Mouse (Mus musculus): ENCODE measurements around the gene Ly6g6d. TPM values are rescaled to one million over a fixed set of nuclear protein-coding genes. Genes with fewer than 3 reads are reported as not detected.
A peak's percentile ranks its signal among the peaks of the same experiment; 100 is the strongest.

Ly6g6d gene
- polyA plus RNA-seq, 1 experiment from 2014 or later, result 4.3 TPM

GRCm38 (mm10) chr17:35121143-35121799 lies 43.4 kb upstream of the Ly6g6d start, which contains the start of gene Gpank1:
Gene Gpank1 (plus strand): TSS chr17:35121455.
- no peaks in the 10 kb centered on the region for H3K9me3 ChIP-seq (ENCODE audit: control insufficient read depth, low read length)
- H3K4me3 ChIP-seq (ENCODE audit: low read length), result peak within 1 kb of the TSS; percentile 98
- H3K9ac ChIP-seq (ENCODE audit: low read depth, low read length), result peak within 1 kb of the TSS; percentile 93
- H3K4me2 ChIP-seq (replicated peaks; ENCODE audit: low read depth, low read length), result peak within 1 kb of the TSS; percentile 92
- peaks cover 19% of the 10 kb centered on the region for H3K4me1 ChIP-seq (ENCODE audit: control insufficient read depth, insufficient read depth, low read length)
- no peaks in the 10 kb centered on the region for H3K27me3 ChIP-seq (ENCODE audit: control insufficient read depth, insufficient read depth, low read length)
- peaks cover 42% of the 10 kb centered on the region for H3K36me3 ChIP-seq (ENCODE audit: control insufficient read depth, insufficient read depth, low read length)
- peak; percentile 93 for ATAC-seq (ENCODE audit: low FRiP score, low TSS enrichment)
- WGBS, result under 1% methylated on average over 50 of the region's 50 CpGs
- H3K27ac ChIP-seq (ENCODE audit: low read depth, low read length), result peak within 1 kb of the TSS; percentile 88

- peak overlapping the region; percentile 63 for H3K27ac ChIP-seq (ENCODE audit: low read depth, low read length)
- no peaks in the 10 kb centered on the region for H3K9me3 ChIP-seq (ENCODE audit: control insufficient read depth, low read length)
- H3K9ac ChIP-seq (ENCODE audit: low read depth, low read length), result peak overlapping the region; percentile 93
- ATAC-seq (ENCODE audit: low FRiP score, low TSS enrichment), result peak; percentile 7; the same call in 1 of the 2 replicates
- peaks cover 19% of the 10 kb centered on the region for H3K4me1 ChIP-seq (ENCODE audit: control insufficient read depth, insufficient read depth, low read length)
- H3K27me3 ChIP-seq (ENCODE audit: control insufficient read depth, insufficient read depth, low read length), result no peaks in the 10 kb centered on the region
- peak overlapping the region; percentile 92 for H3K4me2 ChIP-seq (replicated peaks; ENCODE audit: low read depth, low read length)
- H3K4me3 ChIP-seq (ENCODE audit: low read length), result peak overlapping the region; percentile 98
- 0% methylated on average over 33 of the region's 33 CpGs for WGBS
- peaks cover 47% of the 10 kb centered on the region for H3K36me3 ChIP-seq (ENCODE audit: control insufficient read depth, insufficient read depth, low read length)
These were observed 42.9 kb upstream of the Ly6g6d start for GRCm38 (mm10) chr17:35120745-35121142.

- Histone ChIP-seq H3K4me2 (replicated peaks; ENCODE audit: low read depth, low read length) (no peak within 1 kb of the TSS), H3K9ac (ENCODE audit: low read depth, low read length) (no peak within 1 kb of the TSS), H3K27ac (ENCODE audit: low read depth, low read length) (no peak within 1 kb of the TSS), H3K4me3 (ENCODE audit: low read length) (no peak within 1 kb of the TSS), H3K4me1 (ENCODE audit: control insufficient read depth, insufficient read depth, low read length) (peaks cover 7% of the 10 kb centered on the region), H3K9me3 (ENCODE audit: control insufficient read depth, low read length) (no peaks in the 10 kb centered on the region), H3K27me3 (ENCODE audit: control insufficient read depth, insufficient read depth, low read length) (no peaks in the 10 kb centered on the region), H3K36me3 (ENCODE audit: control insufficient read depth, insufficient read depth, low read length) (peaks cover 53% of the 10 kb centered on the region)
- 80% methylated on average over 8 of the region's 8 CpGs for WGBS
- ATAC-seq (ENCODE audit: low FRiP score, low TSS enrichment), result no peak
These were observed 37.5 kb upstream of the Ly6g6d start, which contains the start of gene Ly6g5b for GRCm38 (mm10) chr17:35115046-35116019. Gene Ly6g5b (minus strand): TSS chr17:35115428.

- no peak for ATAC-seq (ENCODE audit: low FRiP score, low TSS enrichment)
- Histone ChIP-seq H3K4me2 (replicated peaks; ENCODE audit: low read depth, low read length) (no peak overlapping the region), H3K27me3 (ENCODE audit: control insufficient read depth, insufficient read depth, low read length) (no peaks in the 10 kb centered on the region), H3K36me3 (ENCODE audit: control insufficient read depth, insufficient read depth, low read length) (peaks cover 23% of the 10 kb centered on the region), H3K9me3 (ENCODE audit: control insufficient read depth, low read length) (no peaks in the 10 kb centered on the region), H3K4me1 (ENCODE audit: control insufficient read depth, insufficient read depth, low read length) (no peaks in the 10 kb centered on the region), H3K4me3 (ENCODE audit: low read length) (no peak overlapping the region), H3K9ac (ENCODE audit: low read depth, low read length) (no peak overlapping the region), H3K27ac (ENCODE audit: low read depth, low read length) (no peak overlapping the region)
- WGBS, result 80% methylated on average over 9 of the region's 9 CpGs
These were observed 33.9 kb upstream of the Ly6g6d start for GRCm38 (mm10) chr17:35111774-35112173.

GRCm38 (mm10) chr17:35108097-35108496 lies 30.2 kb upstream of the Ly6g6d start, which contains the start of gene Ly6g5c:
Gene Ly6g5c (plus strand): TSS chr17:35108279.
- H3K36me3 ChIP-seq (ENCODE audit: control insufficient read depth, insufficient read depth, low read length), result peaks cover 7% of the 10 kb centered on the region
- H3K4me2 ChIP-seq (replicated peaks; ENCODE audit: low read depth, low read length), result no peak within 1 kb of the TSS
- 76% methylated on average over 6 of the region's 6 CpGs for WGBS
- H3K4me1 ChIP-seq (ENCODE audit: control insufficient read depth, insufficient read depth, low read length), result peaks cover 4% of the 10 kb centered on the region; the same call in 1 of the 2 replicates
- H3K9ac ChIP-seq (ENCODE audit: low read depth, low read length), result no peak within 1 kb of the TSS
- no peak within 1 kb of the TSS for H3K27ac ChIP-seq (ENCODE audit: low read depth, low read length)
- H3K4me3 ChIP-seq (ENCODE audit: low read length), result no peak within 1 kb of the TSS
- ATAC-seq (ENCODE audit: low FRiP score, low TSS enrichment), result no peak
- no peaks in the 10 kb centered on the region for H3K27me3 ChIP-seq (ENCODE audit: control insufficient read depth, insufficient read depth, low read length)
- no peaks in the 10 kb centered on the region for H3K9me3 ChIP-seq (ENCODE audit: control insufficient read depth, low read length)

DNA sequence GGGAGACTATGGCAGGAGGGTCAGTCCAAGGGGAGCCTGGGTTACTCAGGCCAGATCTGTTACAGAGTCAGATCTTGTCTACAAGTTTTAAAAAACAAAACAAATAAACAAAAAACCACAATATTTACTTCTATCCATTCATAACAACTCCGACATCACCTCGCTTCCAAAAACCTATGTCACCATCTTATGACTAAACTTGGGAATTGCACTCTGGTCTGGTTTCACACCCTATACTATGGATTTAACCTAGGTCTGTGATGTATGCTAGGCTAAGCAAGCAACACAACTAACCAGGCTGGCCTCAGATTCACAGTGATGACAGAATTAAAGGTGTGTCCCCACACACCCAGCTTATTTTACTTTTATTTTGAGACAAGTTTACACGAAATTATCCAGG lies 28.7 kb upstream of the Ly6g6d start:
- Histone ChIP-seq H3K9me3 (ENCODE audit: control insufficient read depth, low read length) (no peaks in the 10 kb centered on the region), H3K4me2 (replicated peaks; ENCODE audit: low read depth, low read length) (no peak overlapping the region), H3K9ac (ENCODE audit: low read depth, low read length) (no peak overlapping the region), H3K4me1 (ENCODE audit: control insufficient read depth, insufficient read depth, low read length) (peaks cover 7% of the 10 kb centered on the region; the same call in 1 of the 2 replicates), H3K4me3 (ENCODE audit: low read length) (no peak overlapping the region), H3K27me3 (ENCODE audit: control insufficient read depth, insufficient read depth, low read length) (no peaks in the 10 kb centered on the region), H3K27ac (ENCODE audit: low read depth, low read length) (no peak overlapping the region), H3K36me3 (ENCODE audit: control insufficient read depth, insufficient read depth, low read length) (peaks cover 22% of the 10 kb centered on the region)
- no peak for ATAC-seq (ENCODE audit: low FRiP score, low TSS enrichment)
- WGBS, result 76% methylated on average over 3 of the region's 3 CpGs

GRCm38 (mm10) chr17:35105740-35106389 lies 28.0 kb upstream of the Ly6g6d start:
- Histone ChIP-seq H3K4me1 (ENCODE audit: control insufficient read depth, insufficient read depth, low read length) (peaks cover 10% of the 10 kb centered on the region; the same call in 1 of the 2 replicates), H3K9me3 (ENCODE audit: control insufficient read depth, low read length) (no peaks in the 10 kb centered on the region), H3K9ac (ENCODE audit: low read depth, low read length) (0 out of 2 replicates have a peak overlapping the region, but pooled peaks have one; percentile 40), H3K36me3 (ENCODE audit: control insufficient read depth, insufficient read depth, low read length) (peaks cover 28% of the 10 kb centered on the region), H3K27me3 (ENCODE audit: control insufficient read depth, insufficient read depth, low read length) (no peaks in the 10 kb centered on the region), H3K4me2 (replicated peaks; ENCODE audit: low read depth, low read length) (peak overlapping the region; percentile 28), H3K27ac (ENCODE audit: low read depth, low read length) (no peak overlapping the region), H3K4me3 (ENCODE audit: low read length) (no peak overlapping the region)
- 25% methylated on average over 13 of the region's 13 CpGs for WGBS
- ATAC-seq (ENCODE audit: low FRiP score, low TSS enrichment), result peak; percentile 33; the same call in 1 of the 2 replicates

GRCm38 (mm10) chr17:35104754-35105153 lies 26.9 kb upstream of the Ly6g6d start:
- peaks cover 39% of the 10 kb centered on the region for H3K36me3 ChIP-seq (ENCODE audit: control insufficient read depth, insufficient read depth, low read length)
- ATAC-seq (ENCODE audit: low FRiP score, low TSS enrichment), result no peak
- WGBS, result 78% methylated on average over 6 of the region's 6 CpGs

More at GRCm38 (mm10) chr17:35104754-35105153, 26.9 kb upstream of the Ly6g6d start:
- H3K27ac ChIP-seq (ENCODE audit: low read depth, low read length), result no peak overlapping the region
- H3K4me1 ChIP-seq (ENCODE audit: control insufficient read depth, insufficient read depth, low read length), result peaks cover 10% of the 10 kb centered on the region; the same call in 1 of the 2 replicates
- H3K4me2 ChIP-seq (replicated peaks; ENCODE audit: low read depth, low read length), result no peak overlapping the region
- H3K4me3 ChIP-seq (ENCODE audit: low read length), result no peak overlapping the region
- H3K9ac ChIP-seq (ENCODE audit: low read depth, low read length), result no peak overlapping the region
- no peaks in the 10 kb centered on the region for H3K27me3 ChIP-seq (ENCODE audit: control insufficient read depth, insufficient read depth, low read length)
- no peaks in the 10 kb centered on the region for H3K9me3 ChIP-seq (ENCODE audit: control insufficient read depth, low read length)
